Mouse (Mus musculus) kidney, adult 2 months (tissue): ENCODE data around the gene Hey2. TPM values are rescaled to one million over a fixed set of nuclear protein-coding genes. Genes with fewer than 3 reads are reported as not detected.
A peak's percentile ranks its signal among the peaks of the same experiment; 100 is the strongest.

Experiments used
- DNase-seq: peaks from one replicate; pipeline ENCODE4 v3.0.0; 2021
- H3K27ac ChIP-seq: fragments of 200-500 bp; 2 replicates; pipeline ENCODE4 v1.5.1; 2012; ENCODE audit warnings: low read depth, low read length, control low read depth, inconsistent platforms; ENCODE audit not compliant: insufficient read depth
- H3K27me3 ChIP-seq: fragments of 200-500 bp; replicated peaks from 2 replicates; pipeline ENCODE4 v1.6.1; 2012; ENCODE audit warnings: mild to moderate bottlenecking, moderate library complexity, low read length, inconsistent platforms; ENCODE audit not compliant: control insufficient read depth, insufficient read depth
- H3K36me3 ChIP-seq: fragments of 200-500 bp; 2 replicates; pipeline ENCODE4 v1.6.1; 2012; ENCODE audit warnings: mild to moderate bottlenecking, moderate library complexity, low read length, inconsistent platforms; ENCODE audit not compliant: control insufficient read depth, insufficient read depth
- H3K4me1 ChIP-seq: fragments of 200-500 bp; 2 replicates; pipeline ENCODE4 v1.6.1; 2011; ENCODE audit warnings: low read length; ENCODE audit not compliant: control insufficient read depth, insufficient read depth
- H3K4me3 ChIP-seq: fragments of 200-500 bp; 2 replicates; pipeline ENCODE4 v1.5.1; 2011; ENCODE audit warnings: mild to moderate bottlenecking, low read depth, low read length, control low read depth; ENCODE audit not compliant: insufficient read depth
- CTCF ChIP-seq: fragments of 200-500 bp; conservative IDR thresholded peaks from 2 replicates; pipeline ENCODE4 v1.5.1; 2011; ENCODE audit warnings: low read depth, mild to moderate bottlenecking, control low read depth, low read length, moderate library complexity, mixed read lengths; ENCODE audit not compliant: insufficient read depth, insufficient read length
- POLR2A ChIP-seq: fragments of 200-500 bp; IDR thresholded peaks from one replicate; pipeline ENCODE4 v1.6.1; 2011; ENCODE audit warnings: low read depth, low read length, control low read depth
- WGBS: fragments of 180-500 bp; shearing (Covaris S2); methylation state at CpG from one replicate; pipeline ENCODE4 v1.1.7; 2018; 5-methylcytosine and 5-hydroxymethylcytosine counted together
- polyA plus RNA-seq: library from polyadenylated mRNA; depleted of rRNA; stranded (reverse); fragments of >200 nt; gene quantifications from 2 replicates; pipeline ENCODE4 v1.2.3, GENCODE M21; 2012

Gene Hey2
- polyA plus RNA-seq, 1 experiment: 2.9 TPM

DNA sequence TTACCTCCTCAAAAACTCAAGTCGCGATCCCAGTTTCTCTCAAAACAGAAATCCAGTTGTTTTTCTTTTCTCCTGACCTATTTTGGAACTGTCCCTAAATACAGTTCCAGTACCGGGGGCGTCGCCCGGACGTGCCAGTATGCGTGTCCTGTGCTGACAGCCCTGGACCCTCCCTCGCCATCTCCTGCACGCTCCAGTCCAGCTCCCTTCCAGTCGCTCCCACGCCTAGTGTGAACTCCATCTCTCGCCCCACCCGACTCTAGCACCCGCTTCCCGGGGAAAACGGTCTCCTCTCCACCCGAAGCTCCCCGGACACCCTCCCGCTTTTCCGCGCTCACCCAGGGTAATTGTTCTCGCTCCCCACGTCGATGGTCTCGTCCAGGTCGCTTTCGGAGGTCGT is 373 bp downstream of the Hey2 start:
- no peaks in the 10 kb centered on the region for H3K36me3 ChIP-seq
- peak overlapping the region; percentile 85 for H3K4me3 ChIP-seq
- TF ChIP-seq POLR2A: no peak
- TF ChIP-seq CTCF: no peak
- WGBS: under 1% methylated on average over 29 of the region's 29 CpGs
- H3K27ac ChIP-seq: 0 out of 2 replicates have a peak overlapping the region, but pooled peaks have one; percentile 18
- H3K27me3 ChIP-seq: peaks cover 2% of the 10 kb centered on the region
- peak; percentile 38 for DNase-seq
- peaks cover 6% of the 10 kb centered on the region; the same call in 1 of the 2 replicates for H3K4me1 ChIP-seq

GRCm38 (mm10) chr10:30840824-30841223 is 1.8 kb downstream of the Hey2 start:
- Histone ChIP-seq H3K27me3 (no peaks in the 10 kb centered on the region; the same call in 1 of the 2 replicates), H3K36me3 (no peaks in the 10 kb centered on the region), H3K4me1 (peaks cover 6% of the 10 kb centered on the region; the same call in 1 of the 2 replicates), H3K27ac (no peak overlapping the region), H3K4me3 (no peak overlapping the region)
- 88% methylated on average over 5 of the region's 5 CpGs for WGBS
- no peak for DNase-seq
- TF ChIP-seq POLR2A: no peak
- TF ChIP-seq CTCF: no peak

- peak; percentile 20 for DNase-seq
- 0% methylated on average over 1 of the region's 1 CpGs for WGBS
Observed at GRCm38 (mm10) chr10:30838188-30838587, 4.4 kb downstream of the Hey2 start.

GRCm38 (mm10) chr10:30825049-30825448 is 17.6 kb downstream of the Hey2 start:
- Histone ChIP-seq H3K36me3 (no peaks in the 10 kb centered on the region), H3K27ac (no peak overlapping the region), H3K4me1 (no peaks in the 10 kb centered on the region), H3K27me3 (no peaks in the 10 kb centered on the region), H3K4me3 (no peak overlapping the region)
- peak; percentile 55 for DNase-seq
- WGBS: 8% methylated on average over 1 of the region's 1 CpGs
- TF ChIP-seq POLR2A: no peak
- no peak for TF ChIP-seq CTCF

More at GRCm38 (mm10) chr10:30838188-30838587, 4.4 kb downstream of the Hey2 start:
- Histone ChIP-seq H3K27me3 (no peaks in the 10 kb centered on the region), H3K27ac (no peak overlapping the region), H3K36me3 (no peaks in the 10 kb centered on the region), H3K4me3 (no peak overlapping the region), H3K4me1 (peaks cover 1% of the 10 kb centered on the region; the same call in 1 of the 2 replicates)
- no peak for TF ChIP-seq POLR2A
- no peak for TF ChIP-seq CTCF

- TF ChIP-seq CTCF (peak; percentile 59), POLR2A (no peak)
- no peaks in the 10 kb centered on the region for H3K36me3 ChIP-seq
- WGBS: 3% methylated on average over 11 of the region's 11 CpGs
- peaks cover 3% of the 10 kb centered on the region; the same call in 1 of the 2 replicates for H3K4me1 ChIP-seq
- no peaks in the 10 kb centered on the region for H3K27me3 ChIP-seq
- peak; percentile 95 for DNase-seq
- H3K4me3 ChIP-seq: peak overlapping the region; percentile 88
- H3K27ac ChIP-seq: no peak overlapping the region
Observed at GRCm38 (mm10) chr10:30810967-30811293, 31.7 kb downstream of the Hey2 start.

GRCm38 (mm10) chr10:30810247-30810966 is 32.2 kb downstream of the Hey2 start:
- H3K4me3 ChIP-seq: peak overlapping the region; percentile 88
- 20% methylated on average over 9 of the region's 9 CpGs for WGBS
- TF ChIP-seq CTCF (no peak), POLR2A (no peak)
- no peaks in the 10 kb centered on the region for H3K36me3 ChIP-seq
- DNase-seq: peak; percentile 73
- no peaks in the 10 kb centered on the region for H3K27me3 ChIP-seq
- H3K27ac ChIP-seq: no peak overlapping the region
- peaks cover 3% of the 10 kb centered on the region; the same call in 1 of the 2 replicates for H3K4me1 ChIP-seq

- Histone ChIP-seq H3K4me1 (peaks cover 6% of the 10 kb centered on the region; the same call in 1 of the 2 replicates), H3K27me3 (no peaks in the 10 kb centered on the region), H3K27ac (peak overlapping the region; percentile 98), H3K36me3 (no peaks in the 10 kb centered on the region), H3K4me3 (peak overlapping the region; percentile 95)
- 22% methylated on average over 7 of the region's 7 CpGs for WGBS
- DNase-seq: no peak
- TF ChIP-seq POLR2A (no peak), CTCF (no peak)
Observed at GRCm38 (mm10) chr10:30803587-30804253, 38.9 kb downstream of the Hey2 start.
